Mouse (Mus musculus) gastrocnemius, postnatal 14 days (tissue): ENCODE measurements around the gene Rhot1. TPM values are rescaled to one million over a fixed set of nuclear protein-coding genes. Genes with fewer than 3 reads are reported as not detected.
"Not testable (repeated sequence)": the region's sequence is repeated elsewhere in the genome, so short reads cannot be mapped to it uniquely, and the experiment has no call there.

Experiments used
- DNase-seq: peaks from one replicate; pipeline ENCODE4 v3.0.0; 2021; ENCODE audit warnings: mixed read lengths
- intact Hi-C: fragments of 180-260 bp; cut with DNase I; formaldehyde crosslinking; loops from one replicate; pipeline ENCODE4 v1.15.1; 2025; ENCODE audit warnings: low total_unique reads
- total RNA-seq, 2 experiments: library from RNA; stranded (reverse); gene quantifications; 2 replicates each; pipeline ENCODE4 v1.2.3; 2021

The Rhot1 gene
- total RNA-seq, 2 experiments from 2014 or later = 38.6 to 38.9 TPM

GRCm38 (mm10) chr11:80185441-80185976 lies 23.3 kb upstream of the Rhot1 start:
- DNase-seq, intact Hi-C loops: not testable (repeated sequence)

GRCm38 (mm10) chr11:80190280-80190679 lies 18.5 kb upstream of the Rhot1 start:
- intact Hi-C loops = no loop called here
- DNase-seq = no peak

GRCm38 (mm10) chr11:80193827-80194226 lies 15.0 kb upstream of the Rhot1 start:
- intact Hi-C loops = no loop called here
- no peak for DNase-seq

- intact Hi-C loops = no loop called here
Observed at GRCm38 (mm10) chr11:80196351-80196750, 12.5 kb upstream of the Rhot1 start.

GRCm38 (mm10) chr11:80199316-80199715 lies 9.5 kb upstream of the Rhot1 start:
- DNase-seq = no peak
- intact Hi-C loops = no loop called here

More at GRCm38 (mm10) chr11:80196351-80196750, 12.5 kb upstream of the Rhot1 start:
- no peak for DNase-seq

- no peak for DNase-seq
- intact Hi-C loops = no loop called here
Observed at GRCm38 (mm10) chr11:80199773-80200172, 9.0 kb upstream of the Rhot1 start.

- intact Hi-C loops = no loop called here
- no peak for DNase-seq
Observed at GRCm38 (mm10) chr11:80200326-80200725, 8.5 kb upstream of the Rhot1 start.

- intact Hi-C loops = no loop called here
- no peak for DNase-seq
Observed at GRCm38 (mm10) chr11:80202296-80202695, 6.5 kb upstream of the Rhot1 start.

- intact Hi-C loops = no loop called here
- DNase-seq = no peak
Observed at GRCm38 (mm10) chr11:80204037-80204436, 4.8 kb upstream of the Rhot1 start.

GRCm38 (mm10) chr11:80204941-80205340 lies 3.9 kb upstream of the Rhot1 start:
- DNase-seq = no peak

GRCm38 (mm10) chr11:80208465-80208859 lies 357 bp upstream of the Rhot1 start:
- no peak for DNase-seq
- intact Hi-C loops = no loop called here

More at GRCm38 (mm10) chr11:80204941-80205340, 3.9 kb upstream of the Rhot1 start:
- intact Hi-C loops = no loop called here

- no peak for DNase-seq
- intact Hi-C loops = no loop called here
Observed at GRCm38 (mm10) chr11:80210321-80210720, 1.5 kb downstream of the Rhot1 start.

GRCm38 (mm10) chr11:80212282-80212681 lies 3.5 kb downstream of the Rhot1 start:
- no peak for DNase-seq
- intact Hi-C loops = no loop called here

- DNase-seq = no peak
- intact Hi-C loops = no loop called here
Observed at GRCm38 (mm10) chr11:80215291-80215690, 6.5 kb downstream of the Rhot1 start.

GRCm38 (mm10) chr11:80218657-80219293 lies 10.0 kb downstream of the Rhot1 start:
- no peak for DNase-seq
- intact Hi-C loops = no loop called here

GRCm38 (mm10) chr11:80230066-80230465 lies 21.2 kb downstream of the Rhot1 start:
- intact Hi-C loops, DNase-seq: not testable (repeated sequence)

- no peak for DNase-seq
- intact Hi-C loops = no loop called here
Observed at GRCm38 (mm10) chr11:80237278-80237677, 28.5 kb downstream of the Rhot1 start.

GRCm38 (mm10) chr11:80238306-80238705 lies 29.5 kb downstream of the Rhot1 start:
- intact Hi-C loops = no loop called here
- DNase-seq = no peak

GRCm38 (mm10) chr11:80247026-80247425 lies 38.2 kb downstream of the Rhot1 start:
- intact Hi-C loops = no loop called here
- DNase-seq = no peak

- intact Hi-C loops = no loop called here
Observed at GRCm38 (mm10) chr11:80248531-80248930, 39.7 kb downstream of the Rhot1 start.

GRCm38 (mm10) chr11:80264137-80264536 lies 55.3 kb downstream of the Rhot1 start:
- no peak for DNase-seq
- intact Hi-C loops = no loop called here

More at GRCm38 (mm10) chr11:80248531-80248930, 39.7 kb downstream of the Rhot1 start:
- DNase-seq = no peak
